Mouse (Mus musculus): ENCODE measurements at regions not wholly inside any gene's neighbourhood (a gene's known extent, or its start where the extent isn't known, plus 50 kb on each side); places are given as distances from the start of the nearest gene placed in this dataset.

- no peak for DNase-seq (ENCODE audit: low read depth)
These were observed 344.7 kb downstream of the Slc4a3 start for GRCm38 (mm10) chr1:75890636-75891276.

- DNase-seq (ENCODE audit: low read depth): no peak
These were observed 349.5 kb downstream of the Slc4a3 start for GRCm38 (mm10) chr1:75895550-75895949.

- DNase-seq (ENCODE audit: low read depth): no peak
These were observed 355.1 kb downstream of the Slc4a3 start for GRCm38 (mm10) chr1:75901146-75901545.

GRCm38 (mm10) chr1:75905699-75906470 lies 359.8 kb downstream of the Slc4a3 start:
- no peak for DNase-seq (ENCODE audit: low read depth)

- no peak for DNase-seq (ENCODE audit: low read depth)
These were observed 369.2 kb downstream of the Slc4a3 start for GRCm38 (mm10) chr1:75915311-75915710.

- no peak for DNase-seq (ENCODE audit: low read depth)
These were observed 370.1 kb downstream of the Slc4a3 start for GRCm38 (mm10) chr1:75916181-75916580.

- no peak for DNase-seq (ENCODE audit: low read depth)
These were observed 373.1 kb downstream of the Slc4a3 start for GRCm38 (mm10) chr1:75919134-75919533.

GRCm38 (mm10) chr1:75925046-75925445 lies 379.0 kb downstream of the Slc4a3 start:
- DNase-seq (ENCODE audit: low read depth): no peak

- DNase-seq (ENCODE audit: low read depth): no peak
These were observed 379.7 kb downstream of the Slc4a3 start for GRCm38 (mm10) chr1:75925802-75926201.

- no peak for DNase-seq (ENCODE audit: low read depth)
These were observed 385.8 kb downstream of the Slc4a3 start for GRCm38 (mm10) chr1:75931852-75932251.

GRCm38 (mm10) chr1:75933831-75934230 lies 387.8 kb downstream of the Slc4a3 start:
- DNase-seq (ENCODE audit: low read depth): no peak

GRCm38 (mm10) chr1:75934761-75935160 lies 388.7 kb downstream of the Slc4a3 start:
- no peak for DNase-seq (ENCODE audit: low read depth)

GRCm38 (mm10) chr1:75935866-75936265 lies 389.8 kb downstream of the Slc4a3 start:
- DNase-seq (ENCODE audit: low read depth): no peak

GRCm38 (mm10) chr1:75936596-75936995 lies 390.5 kb downstream of the Slc4a3 start:
- DNase-seq (ENCODE audit: low read depth): no peak

- no peak for DNase-seq (ENCODE audit: low read depth)
These were observed 391.3 kb downstream of the Slc4a3 start for GRCm38 (mm10) chr1:75937331-75937730.

GRCm38 (mm10) chr1:75946290-75946839 lies 400.3 kb downstream of the Slc4a3 start:
- DNase-seq (ENCODE audit: low read depth): no peak

GRCm38 (mm10) chr1:75978203-75978986 lies 432.3 kb downstream of the Slc4a3 start:
- no peak for DNase-seq (ENCODE audit: low read depth)

GRCm38 (mm10) chr1:75983057-75983456 lies 437.0 kb downstream of the Slc4a3 start:
- no peak for DNase-seq (ENCODE audit: low read depth)

- DNase-seq (ENCODE audit: low read depth): no peak
These were observed 437.4 kb downstream of the Slc4a3 start for GRCm38 (mm10) chr1:75983487-75983886.

- DNase-seq (ENCODE audit: low read depth): no peak
These were observed 442.4 kb downstream of the Slc4a3 start for GRCm38 (mm10) chr1:75988496-75988895.

- no peak for DNase-seq (ENCODE audit: low read depth)
These were observed 446.0 kb downstream of the Slc4a3 start for GRCm38 (mm10) chr1:75992039-75992438.

- no peak for DNase-seq (ENCODE audit: low read depth)
These were observed 451.2 kb downstream of the Slc4a3 start for GRCm38 (mm10) chr1:75997222-75997621.

Data from naive thymus-derived CD4-positive, alpha-beta T cell, adult 2 months (primary cell).